Mouse (Mus musculus): ENCODE measurements around the gene Tcf20. TPM values are rescaled to one million over a fixed set of nuclear protein-coding genes. Genes with fewer than 3 reads are reported as not detected.

Tcf20 gene
- total and polyA plus RNA-seq, 3 experiments = 34.7 to 92.0 (median 91.8) TPM

DNA sequence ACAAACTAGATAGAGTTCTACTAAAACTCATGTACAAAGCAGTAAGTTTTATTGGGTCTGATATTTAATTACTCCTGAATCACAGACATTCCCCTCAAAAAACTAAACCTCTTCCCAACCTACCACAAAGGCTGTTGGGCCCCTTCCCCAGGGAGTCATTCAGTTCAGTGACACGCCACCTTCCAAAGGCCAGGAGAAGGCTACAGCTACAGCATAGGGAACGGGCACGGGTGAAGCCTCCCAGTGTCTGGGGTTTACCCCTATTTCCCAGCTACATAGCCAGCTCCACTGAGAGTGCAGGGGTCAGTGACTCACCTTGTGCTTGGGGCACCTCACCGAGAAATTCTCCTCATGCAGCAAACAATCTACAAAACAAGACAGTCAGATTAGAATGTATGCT lies 172.4 kb downstream of the Tcf20 start:
- H3K4me1 ChIP-seq (ENCODE audit: control insufficient read depth in 1 of 2, insufficient read depth in 2 of 2, low read length in 2 of 2) = peaks cover 8 to 17% of the 10 kb centered on the region in 2 experiments
- H3K9me3 ChIP-seq (replicated peaks; ENCODE audit: insufficient read depth, low read length) = no peaks in the 10 kb centered on the region
- no peaks in the 10 kb centered on the region for H3K27me3 ChIP-seq (ENCODE audit: control insufficient read depth in 1 of 2, insufficient read depth in 2 of 2, low read length in 2 of 2)
- H3K9ac ChIP-seq (ENCODE audit: control insufficient read depth, low read depth, low read length, poor library complexity, severe bottlenecking) = no peak overlapping the region
- H3K79me2 ChIP-seq (ENCODE audit: control insufficient read depth, insufficient read depth, low read length, poor library complexity) = no peaks in the 10 kb centered on the region
- H3K27ac ChIP-seq (ENCODE audit: control insufficient read depth, low read depth, low read length) = no peak overlapping the region
- H3K36me3 ChIP-seq (ENCODE audit: control insufficient read depth in 1 of 2, insufficient read depth in 2 of 2, low read length in 2 of 2) = peaks cover 3 to 27% of the 10 kb centered on the region in 2 experiments
- H3K4me3 ChIP-seq (ENCODE audit: control insufficient read depth in 1 of 2, insufficient read depth in 1 of 2, low read depth in 2 of 2, low read length in 2 of 2) = no peak overlapping the region
- no peak for DNase-seq (ENCODE audit: low read depth, low spot score)
- TF ChIP-seq CHD2 (IDR thresholded peaks at IDR 0.05; ENCODE audit: low read length) (no peak), SIN3A (IDR thresholded peaks at IDR 0.05; ENCODE audit: low read length) (no peak), MXI1 (IDR thresholded peaks at IDR 0.05; ENCODE audit: low read depth, low read length) (no peak), USF2 (IDR thresholded peaks at IDR 0.05; ENCODE audit: borderline replicate concordance in 1 of 2, insufficient read depth in 1 of 2, low read depth in 1 of 2, low read length in 2 of 2) (no peak), TAL1 (IDR thresholded peaks at IDR 0.05; ENCODE audit: low read length) (no peak), RCOR1 (IDR thresholded peaks at IDR 0.05; ENCODE audit: low read depth, low read length) (no peak), CHD1 (IDR thresholded peaks at IDR 0.05; ENCODE audit: low read depth, low read length) (no peak), ELF1 (IDR thresholded peaks at IDR 0.05; ENCODE audit: low read depth, low read length) (no peak), ZMIZ1 (IDR thresholded peaks at IDR 0.05; ENCODE audit: low read depth, low read length) (no peak), UBTF (IDR thresholded peaks at IDR 0.05; ENCODE audit: borderline replicate concordance, insufficient read depth, low read depth, low read length) (no peak), KAT2A (conservative IDR thresholded peaks at IDR 0.05; ENCODE audit: low read depth, low read length) (no peak), TBP (IDR thresholded peaks at IDR 0.05; ENCODE audit: low read depth, low read length) (no peak), SMC3 (IDR thresholded peaks at IDR 0.05; ENCODE audit: low read depth, low read length) (no peak), GATA1 (IDR thresholded peaks at IDR 0.05; ENCODE audit: low read depth, low read length) (no peak), MAZ (IDR thresholded peaks at IDR 0.05; ENCODE audit: low read depth, low read length) (no peak), MEF2A (IDR thresholded peaks at IDR 0.05; ENCODE audit: extremely low read depth, insufficient replicate concordance, low read depth, low read length, poor library complexity, severe bottlenecking) (no peak), GABPA (IDR thresholded peaks at IDR 0.05; ENCODE audit: low read depth, low read length) (no peak), POLR2AphosphoS2 (IDR thresholded peaks at IDR 0.05; ENCODE audit: low read length) (no peak), MYC (IDR thresholded peaks at IDR 0.05; ENCODE audit: low read depth, low read length) (no peak)

DNA sequence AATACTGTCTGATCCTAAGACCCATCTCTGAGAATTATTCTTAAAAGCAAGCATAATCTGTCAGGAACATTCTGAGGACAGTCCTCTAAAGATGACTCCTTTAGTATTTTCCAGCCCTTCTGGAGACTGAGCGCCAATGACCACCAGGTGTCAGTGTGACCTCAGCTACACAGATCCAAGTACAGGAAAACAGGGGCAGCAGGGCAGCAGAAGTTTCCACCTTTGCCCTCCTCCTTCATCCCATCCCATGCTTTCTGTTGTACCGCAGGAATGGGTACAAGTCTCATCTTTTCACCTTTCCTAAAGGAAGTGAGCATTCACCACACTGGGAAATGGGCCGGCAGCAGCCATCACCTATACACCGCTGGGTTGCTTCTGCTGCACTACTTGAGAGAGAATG lies 172.9 kb downstream of the Tcf20 start:
- H3K9me3 ChIP-seq (replicated peaks; ENCODE audit: insufficient read depth, low read length) = no peaks in the 10 kb centered on the region
- no peak overlapping the region for H3K27ac ChIP-seq (ENCODE audit: control insufficient read depth, low read depth, low read length)
- H3K79me2 ChIP-seq (ENCODE audit: control insufficient read depth, insufficient read depth, low read length, poor library complexity) = no peaks in the 10 kb centered on the region
- H3K4me3 ChIP-seq (ENCODE audit: control insufficient read depth in 1 of 2, insufficient read depth in 1 of 2, low read depth in 2 of 2, low read length in 2 of 2) = no peak overlapping the region
- TF ChIP-seq TAL1 (IDR thresholded peaks at IDR 0.05; ENCODE audit: low read length) (no peak), E2F4 (IDR thresholded peaks at IDR 0.05; ENCODE audit: borderline replicate concordance, low read depth, low read length) (no peak), HCFC1 (IDR thresholded peaks at IDR 0.05; ENCODE audit: low read depth, low read length) (no peak), TBP (IDR thresholded peaks at IDR 0.05; ENCODE audit: low read depth, low read length) (no peak), SIN3A (IDR thresholded peaks at IDR 0.05; ENCODE audit: low read length) (no peak), ZC3H11A (IDR thresholded peaks at IDR 0.05; ENCODE audit: low read depth, low read length) (peak; percentile 61), CTCF (IDR thresholded peaks at IDR 0.05 in 2 of 3, conservative IDR thresholded peaks at IDR 0.05 in 1 of 3; ENCODE audit: control insufficient read depth in 1 of 3, insufficient read depth in 1 of 3, low read depth in 2 of 3, low read length in 3 of 3, poor library complexity in 1 of 3, severe bottlenecking in 1 of 3) (peak; percentile 73 to 82 (median 79)), SMC3 (IDR thresholded peaks at IDR 0.05; ENCODE audit: low read depth, low read length) (peak; percentile 83), MAZ (IDR thresholded peaks at IDR 0.05; ENCODE audit: low read depth, low read length) (no peak), UBTF (IDR thresholded peaks at IDR 0.05; ENCODE audit: borderline replicate concordance, insufficient read depth, low read depth, low read length) (no peak), RAD21 (IDR thresholded peaks at IDR 0.05; ENCODE audit: low read depth, low read length) (peak; percentile 80), NELFE (IDR thresholded peaks at IDR 0.05; ENCODE audit: low read depth, low read length) (no peak), GATA1 (IDR thresholded peaks at IDR 0.05; ENCODE audit: low read depth, low read length) (no peak), NRF1 (IDR thresholded peaks at IDR 0.05; ENCODE audit: insufficient read depth, low read depth, low read length, poor library complexity, severe bottlenecking) (no peak), ETS1 (IDR thresholded peaks at IDR 0.05; ENCODE audit: low read depth, low read length) (no peak), POLR2A (IDR thresholded peaks at IDR 0.05; ENCODE audit: control insufficient read depth in 1 of 2, insufficient read depth in 1 of 2, low read depth in 1 of 2, low read length in 2 of 2, poor library complexity in 1 of 2) (no peak), POLR2AphosphoS2 (IDR thresholded peaks at IDR 0.05; ENCODE audit: low read length) (no peak), EP300 (IDR thresholded peaks at IDR 0.05; ENCODE audit: low read depth in 1 of 2, low read length in 2 of 2) (no peak), ZMIZ1 (IDR thresholded peaks at IDR 0.05; ENCODE audit: low read depth, low read length) (no peak), BHLHE40 (IDR thresholded peaks at IDR 0.05; ENCODE audit: borderline replicate concordance, low read depth, low read length) (no peak), USF1 (IDR thresholded peaks at IDR 0.05; ENCODE audit: low read depth, low read length) (no peak)
- peaks cover 3 to 31% of the 10 kb centered on the region in 2 experiments for H3K36me3 ChIP-seq (ENCODE audit: control insufficient read depth in 1 of 2, insufficient read depth in 2 of 2, low read length in 2 of 2)
- H3K4me1 ChIP-seq (ENCODE audit: control insufficient read depth in 1 of 2, insufficient read depth in 2 of 2, low read length in 2 of 2) = peaks cover 11 to 21% of the 10 kb centered on the region in 2 experiments
- no peak overlapping the region for H3K9ac ChIP-seq (ENCODE audit: control insufficient read depth, low read depth, low read length, poor library complexity, severe bottlenecking)
- no peaks in the 10 kb centered on the region for H3K27me3 ChIP-seq (ENCODE audit: control insufficient read depth in 1 of 2, insufficient read depth in 2 of 2, low read length in 2 of 2)
- DNase-seq (ENCODE audit: low read depth, low spot score) = peak; percentile 55

All from MEL (cell line).